Mouse (Mus musculus) heart, embryonic 13.5 days (tissue): Measurements from ENCODE around the gene 4930402H24Rik. TPM values are rescaled to one million over a fixed set of nuclear protein-coding genes. Genes with fewer than 3 reads are reported as not detected.

ENCODE experiments used
- ATAC-seq: fragments of 200-750 bp; cut with Nextera tagmentation; 2 replicates; pipeline ENCODE4 v1.8.0; 2017; ENCODE audit warnings: moderate TSS enrichment; ENCODE audit not compliant: insufficient number of reproducible peaks, low FRiP score, low TSS enrichment; ENCODE audit errors: extremely low read depth
- H3K27ac ChIP-seq: fragments of 300-500 bp; sonication (generic); replicated peaks from 2 replicates; pipeline ENCODE4 v1.5.1; 2015; ENCODE audit warnings: moderate library complexity, mild to moderate bottlenecking, inconsistent platforms
- H3K27me3 ChIP-seq: fragments of 300-500 bp; sonication (generic); replicated peaks from 2 replicates; pipeline ENCODE4 v1.6.1; 2015; ENCODE audit warnings: mild to moderate bottlenecking, inconsistent platforms
- H3K36me3 ChIP-seq: fragments of 300-500 bp; sonication (generic); 2 replicates; pipeline ENCODE4 v1.6.1; 2015; ENCODE audit warnings: mild to moderate bottlenecking, inconsistent platforms
- H3K4me1 ChIP-seq: fragments of 300-500 bp; sonication (generic); 2 replicates; pipeline ENCODE4 v1.6.1; 2015; ENCODE audit warnings: inconsistent platforms
- H3K4me2 ChIP-seq: fragments of 300-500 bp; sonication (generic); 2 replicates; pipeline ENCODE4 v1.6.1; 2015; ENCODE audit warnings: inconsistent platforms, mild to moderate bottlenecking, moderate library complexity
- H3K4me3 ChIP-seq: fragments of 300-500 bp; sonication (generic); 2 replicates; pipeline ENCODE4 v1.5.1; 2015; ENCODE audit warnings: moderate library complexity, mild to moderate bottlenecking, inconsistent platforms
- H3K9ac ChIP-seq: fragments of 300-500 bp; sonication (generic); 2 replicates; pipeline ENCODE4 v1.6.1; 2015; ENCODE audit warnings: inconsistent platforms, mild to moderate bottlenecking, moderate library complexity
- H3K9me3 ChIP-seq: fragments of 300-500 bp; sonication (generic); 2 replicates; pipeline ENCODE4 v1.6.1; 2016; ENCODE audit warnings: inconsistent platforms
- WGBS: fragments of 180-500 bp; shearing (Covaris S2); methylation state at CpG from one replicate; pipeline ENCODE4 v1.1.7; 2015; ENCODE audit warnings: mixed read lengths; 5-methylcytosine and 5-hydroxymethylcytosine counted together
- polyA plus RNA-seq: library from polyadenylated mRNA; unstranded; fragments of >200 nt; fragmentation: Nextera tagmentation; extraction: Ambion mirVana; gene quantifications from 2 replicates; pipeline ENCODE4 v1.2.1, GENCODE M21; 2015

Gene 4930402H24Rik
- polyA plus RNA-seq: 44.5 and 46.0 TPM in 2 replicates

DNA sequence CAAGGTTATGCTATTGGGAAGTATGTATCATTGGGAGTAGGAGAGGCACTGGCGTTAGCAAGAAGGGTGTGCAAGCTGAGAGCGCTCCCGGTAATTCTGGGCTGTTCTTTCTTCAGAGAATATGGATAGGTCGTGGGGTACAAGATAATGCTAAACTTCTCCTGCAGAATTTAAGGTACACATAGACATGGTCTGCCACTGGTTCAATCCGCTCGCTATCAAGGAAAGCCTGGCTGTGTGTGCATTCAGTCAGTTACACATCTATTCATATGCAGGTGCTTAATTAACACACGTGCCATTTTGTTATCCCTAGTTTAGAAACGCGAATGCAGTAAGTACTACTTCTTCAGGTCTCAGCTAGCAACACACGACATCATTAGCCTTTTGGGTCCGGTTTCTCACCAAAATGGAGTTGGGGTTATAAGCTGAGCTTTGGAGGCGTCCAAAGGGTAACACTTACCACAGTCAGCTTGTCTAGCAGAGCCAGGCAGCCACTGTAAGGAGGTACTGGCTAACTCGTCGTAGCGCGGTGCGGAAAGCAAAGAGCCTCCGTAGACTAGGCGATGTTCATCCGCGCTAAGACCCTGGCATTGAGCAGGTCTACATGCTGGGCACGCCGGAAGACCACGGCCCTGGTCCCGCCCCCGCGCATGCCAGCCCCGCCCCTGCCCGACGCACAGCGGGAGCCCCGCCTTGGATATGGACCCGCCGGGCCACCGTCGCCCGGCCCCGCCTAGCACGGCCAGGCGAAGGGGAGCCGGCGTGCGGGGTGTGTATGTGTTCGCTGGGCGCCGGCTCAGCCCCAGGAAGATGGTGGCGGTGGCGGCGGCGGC is at the start of gene 4930402H24Rik, which contains the start of gene Atrn:
Gene 4930402H24Rik (minus strand): TSS at position 656 of the 833 bp plus-strand sequence.
Gene Atrn (plus strand): TSS at position 745 of the 833 bp plus-strand sequence.
- Histone ChIP-seq H3K4me1 (peaks cover 25% of the 10 kb centered on the region), H3K9ac (peak within 1 kb of the TSS; percentile 97), H3K27ac (peak within 1 kb of the TSS; percentile 80), H3K4me2 (peak within 1 kb of the TSS; percentile 93), H3K27me3 (no peaks in the 10 kb centered on the region), H3K4me3 (peak within 1 kb of the TSS; percentile 99), H3K9me3 (no peaks in the 10 kb centered on the region), H3K36me3 (no peaks in the 10 kb centered on the region)
- WGBS: 4% methylated on average over 46 of the region's 50 CpGs
- ATAC-seq: peak; percentile 97

DNA sequence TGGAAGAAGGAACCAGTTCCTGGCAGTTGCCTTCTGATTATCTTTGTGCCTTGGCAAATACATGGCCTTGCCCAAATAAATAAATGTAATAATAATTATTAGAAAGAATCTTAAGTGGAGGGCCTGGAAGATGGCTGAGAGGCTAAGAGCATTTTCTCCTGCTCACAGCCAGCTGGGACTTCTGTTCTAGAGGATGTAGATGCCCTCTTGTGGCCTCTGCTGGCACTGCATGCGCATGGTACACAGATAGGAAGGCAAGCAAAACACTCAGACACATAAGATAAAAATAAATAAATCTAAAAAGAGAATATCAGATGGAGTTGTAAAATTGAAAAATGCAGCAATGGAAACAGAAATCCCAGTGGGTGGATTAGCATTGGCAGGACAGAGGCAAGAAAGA is 44.3 kb upstream of the 4930402H24Rik start:
- H3K9ac ChIP-seq: no peak overlapping the region
- 6% methylated on average over 1 of the region's 1 CpGs for WGBS
- no peaks in the 10 kb centered on the region for H3K27me3 ChIP-seq

DNA sequence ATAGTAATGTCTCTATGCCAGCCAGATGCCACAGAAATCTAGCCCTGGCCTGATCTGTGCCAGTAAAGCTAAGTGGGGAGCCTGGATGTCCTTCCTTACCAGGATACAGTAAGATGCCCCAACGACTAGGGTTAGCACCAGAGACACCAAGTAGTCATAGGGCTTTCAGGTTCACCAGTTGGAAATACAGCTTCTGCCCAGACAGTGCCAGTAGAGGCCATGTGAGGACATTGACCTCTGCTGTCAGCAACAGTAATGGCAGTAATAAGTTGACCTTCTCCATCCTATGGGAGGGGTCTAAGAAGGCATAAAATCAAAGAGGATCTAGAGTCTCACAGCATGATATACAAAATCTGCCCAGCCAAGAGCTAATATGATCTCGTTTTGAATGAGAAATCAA is 43.6 kb upstream of the 4930402H24Rik start:
- 70% methylated on average over 2 of the region's 2 CpGs for WGBS
- Histone ChIP-seq H3K27me3 (no peaks in the 10 kb centered on the region), H3K27ac (no peak overlapping the region; the same call in 1 of the 2 replicates), H3K36me3 (0 out of 2 replicates have a peak, but pooled peaks cover 9% of the 10 kb centered on the region), H3K4me3 (no peak overlapping the region), H3K9ac (no peak overlapping the region), H3K4me2 (no peak overlapping the region), H3K9me3 (no peaks in the 10 kb centered on the region), H3K4me1 (peaks cover 7% of the 10 kb centered on the region; the same call in 1 of the 2 replicates)
- ATAC-seq: no peak

More for the DNA sequence above, 44.3 kb upstream of the 4930402H24Rik start:
- no peak overlapping the region for H3K4me3 ChIP-seq
- H3K4me2 ChIP-seq: no peak overlapping the region
- no peak overlapping the region for H3K27ac ChIP-seq
- no peaks in the 10 kb centered on the region for H3K9me3 ChIP-seq
- no peak for ATAC-seq
- peaks cover 7% of the 10 kb centered on the region; the same call in 1 of the 2 replicates for H3K4me1 ChIP-seq
- H3K36me3 ChIP-seq: 0 out of 2 replicates have a peak, but pooled peaks cover 11% of the 10 kb centered on the region

DNA sequence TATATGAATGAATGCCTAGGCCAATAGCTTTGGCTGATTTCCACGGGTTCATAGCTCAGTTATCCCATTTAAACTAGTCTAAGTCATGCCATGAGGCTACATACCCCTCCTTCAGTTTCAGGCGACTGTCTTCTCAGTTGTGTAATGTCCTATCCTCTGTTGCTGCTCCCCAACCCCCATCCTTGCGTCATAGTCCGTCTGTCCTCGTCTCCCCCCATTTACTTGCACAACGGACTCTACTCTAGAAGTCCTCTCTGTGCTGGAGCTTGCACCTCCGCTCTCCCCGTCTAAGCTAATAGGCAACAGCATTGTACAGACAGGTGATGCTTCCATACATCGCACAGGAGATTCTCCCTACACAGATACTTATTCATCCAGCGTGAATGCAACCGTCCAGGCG is 26.7 kb upstream of the 4930402H24Rik start:
- no peaks in the 10 kb centered on the region for H3K4me1 ChIP-seq
- H3K9ac ChIP-seq: no peak overlapping the region
- H3K4me2 ChIP-seq: no peak overlapping the region
- no peak overlapping the region for H3K27ac ChIP-seq
- no peak for ATAC-seq
- no peaks in the 10 kb centered on the region for H3K9me3 ChIP-seq
- WGBS: 90% methylated on average over 12 of the region's 12 CpGs
- peaks cover 7% of the 10 kb centered on the region for H3K36me3 ChIP-seq
- no peaks in the 10 kb centered on the region for H3K27me3 ChIP-seq
- H3K4me3 ChIP-seq: no peak overlapping the region

DNA sequence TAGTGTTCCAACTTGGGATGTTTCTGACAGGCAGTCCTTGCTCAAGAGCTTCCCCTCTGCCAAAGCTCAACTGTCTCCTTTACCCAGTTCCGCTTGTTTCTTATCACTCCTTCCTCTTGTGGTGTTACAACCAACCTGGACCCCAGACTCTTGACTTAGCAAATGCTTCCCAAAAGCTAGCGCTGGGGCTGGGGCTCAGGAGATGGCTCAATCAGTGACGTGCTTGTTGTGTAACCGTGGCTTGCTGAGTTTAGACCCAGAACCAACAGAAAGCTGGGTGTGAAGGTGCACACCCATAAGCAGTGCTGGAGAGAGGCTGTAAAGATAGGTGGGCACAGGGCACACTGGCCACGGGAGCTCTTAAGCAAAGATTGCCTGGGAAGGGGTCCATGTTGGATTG is 23.8 kb upstream of the 4930402H24Rik start:
- H3K9ac ChIP-seq: no peak overlapping the region
- H3K27me3 ChIP-seq: no peaks in the 10 kb centered on the region
- ATAC-seq: no peak
- peaks cover 4% of the 10 kb centered on the region; the same call in 1 of the 2 replicates for H3K36me3 ChIP-seq
- 75% methylated on average over 5 of the region's 5 CpGs for WGBS
- H3K4me1 ChIP-seq: no peaks in the 10 kb centered on the region
- no peak overlapping the region for H3K4me3 ChIP-seq
- no peak overlapping the region for H3K4me2 ChIP-seq
- H3K27ac ChIP-seq: no peak overlapping the region
- H3K9me3 ChIP-seq: no peaks in the 10 kb centered on the region

DNA sequence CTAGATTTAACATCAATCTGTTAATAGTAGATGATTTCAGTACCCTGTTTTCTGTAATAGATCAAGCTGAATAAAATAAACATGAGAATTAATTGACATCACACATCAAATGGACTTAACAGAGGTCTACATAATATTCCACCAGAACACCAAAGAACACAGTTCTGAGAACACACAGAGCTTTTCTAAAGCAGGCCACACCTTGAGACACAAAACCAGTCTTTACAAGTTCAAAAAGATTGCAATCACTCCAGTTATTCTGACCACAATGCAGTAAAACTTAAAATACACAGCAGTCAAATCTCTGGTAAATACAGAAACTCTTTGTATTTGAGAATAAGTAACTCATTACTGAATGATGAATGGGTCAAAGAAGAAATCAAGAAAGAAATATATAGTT is 22.3 kb upstream of the 4930402H24Rik start:
- no peaks in the 10 kb centered on the region for H3K27me3 ChIP-seq
- peaks cover 2% of the 10 kb centered on the region; the same call in 1 of the 2 replicates for H3K36me3 ChIP-seq
- H3K27ac ChIP-seq: no peak overlapping the region
- H3K4me2 ChIP-seq: no peak overlapping the region
- no peak overlapping the region for H3K4me3 ChIP-seq
- H3K9ac ChIP-seq: no peak overlapping the region
- no peaks in the 10 kb centered on the region for H3K9me3 ChIP-seq
- ATAC-seq: no peak
- H3K4me1 ChIP-seq: no peaks in the 10 kb centered on the region

DNA sequence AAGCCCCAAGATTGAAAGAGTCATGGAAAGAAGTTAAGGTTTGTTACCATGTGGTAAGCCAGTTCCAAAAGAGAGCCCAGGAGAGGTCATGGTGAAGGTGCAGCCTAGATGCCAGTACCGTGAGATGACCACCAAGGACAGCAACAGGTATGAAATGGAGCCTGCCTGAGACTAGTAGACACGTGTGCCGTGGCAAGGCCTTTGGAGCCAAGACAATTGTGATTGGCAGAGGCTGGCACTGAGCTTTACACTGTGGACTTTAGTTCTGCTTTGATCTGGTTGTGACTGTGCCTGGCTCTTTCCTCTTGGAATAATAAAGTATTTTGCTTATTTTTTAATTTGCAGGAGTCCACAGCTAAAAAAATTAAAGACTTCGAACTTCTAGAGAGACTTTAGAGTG is 21.8 kb upstream of the 4930402H24Rik start:
- Histone ChIP-seq H3K9ac (no peak overlapping the region), H3K36me3 (no peaks in the 10 kb centered on the region), H3K4me2 (no peak overlapping the region), H3K9me3 (no peaks in the 10 kb centered on the region), H3K27me3 (no peaks in the 10 kb centered on the region), H3K27ac (no peak overlapping the region), H3K4me3 (no peak overlapping the region), H3K4me1 (no peaks in the 10 kb centered on the region)
- ATAC-seq: no peak
- 86% methylated on average over 4 of the region's 4 CpGs for WGBS

DNA sequence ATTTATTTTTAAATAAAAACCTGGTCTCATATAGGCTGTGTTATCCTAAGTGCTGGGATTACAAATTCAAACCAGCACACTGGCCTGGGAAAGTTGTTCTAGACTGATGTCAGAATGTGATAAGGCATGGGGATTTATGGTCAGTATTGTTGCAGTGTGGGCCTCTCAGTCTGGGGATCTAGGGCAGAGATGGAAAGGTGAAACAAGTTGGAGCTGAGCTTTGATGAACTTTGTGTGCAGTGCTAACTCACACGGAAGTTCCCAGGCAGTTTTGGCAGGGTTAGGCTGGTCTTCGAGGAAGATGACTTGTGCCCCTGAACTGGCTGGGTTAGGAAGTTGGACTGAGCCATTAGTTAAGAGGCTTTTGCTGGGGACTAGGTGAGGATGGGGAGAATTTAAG is 18.7 kb upstream of the 4930402H24Rik start:
- Histone ChIP-seq H3K4me1 (no peaks in the 10 kb centered on the region), H3K9me3 (no peaks in the 10 kb centered on the region), H3K27ac (no peak overlapping the region), H3K4me3 (no peak overlapping the region), H3K27me3 (no peaks in the 10 kb centered on the region), H3K9ac (no peak overlapping the region), H3K36me3 (no peaks in the 10 kb centered on the region), H3K4me2 (no peak overlapping the region)
- 75% methylated on average over 2 of the region's 2 CpGs for WGBS
- no peak for ATAC-seq

DNA sequence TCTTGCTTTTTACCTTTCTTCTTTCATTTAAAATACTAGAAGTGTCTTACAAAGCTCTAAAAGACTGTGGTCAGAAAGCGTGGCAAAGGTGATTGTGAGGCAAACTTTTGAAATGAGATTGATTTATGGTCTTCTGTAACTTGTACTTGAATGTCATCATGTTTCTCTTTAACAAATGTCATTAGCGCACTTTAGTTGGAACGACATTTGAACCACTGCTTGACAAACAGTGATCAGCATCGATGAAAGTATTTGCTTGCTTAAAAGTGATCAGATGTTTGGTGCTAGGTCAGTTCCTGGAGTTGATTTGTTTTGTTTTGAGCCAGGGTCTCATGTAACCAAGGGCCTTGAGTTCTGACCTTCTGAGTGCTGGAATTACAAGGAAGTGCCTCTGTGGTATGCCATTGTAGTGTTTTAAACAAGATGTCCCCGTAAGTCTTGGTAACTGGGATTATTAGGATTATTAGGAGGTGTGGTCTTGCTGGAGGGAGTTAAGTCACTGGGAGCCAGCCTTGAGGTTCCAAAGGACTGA is 12.9 kb upstream of the 4930402H24Rik start:
- Histone ChIP-seq H3K4me2 (no peak overlapping the region), H3K36me3 (no peaks in the 10 kb centered on the region), H3K4me1 (peaks cover 11% of the 10 kb centered on the region), H3K27ac (no peak overlapping the region), H3K9me3 (no peaks in the 10 kb centered on the region), H3K27me3 (no peaks in the 10 kb centered on the region), H3K4me3 (no peak overlapping the region), H3K9ac (no peak overlapping the region)
- 80% methylated on average over 5 of the region's 5 CpGs for WGBS
- no peak for ATAC-seq

DNA sequence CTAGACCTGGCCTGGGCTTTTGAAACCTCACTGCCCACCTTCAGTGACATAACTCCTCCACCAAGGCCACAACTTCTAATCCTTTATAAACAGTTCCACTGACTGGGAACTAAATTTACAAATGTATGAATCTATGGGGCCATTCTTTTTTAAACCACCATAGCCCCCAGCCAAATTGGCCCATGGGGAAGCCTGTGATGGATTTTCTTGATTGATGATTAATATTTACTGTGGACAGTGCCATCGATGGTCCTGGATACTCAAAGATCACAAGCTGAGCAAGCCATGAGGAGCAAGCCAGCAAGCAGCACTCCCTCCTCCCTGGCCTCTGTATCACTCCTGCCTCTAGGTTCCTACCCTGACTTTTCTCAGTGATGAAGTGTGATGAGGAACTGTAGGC is 11.5 kb upstream of the 4930402H24Rik start:
- Histone ChIP-seq H3K4me1 (peaks cover 16% of the 10 kb centered on the region), H3K4me2 (no peak overlapping the region), H3K4me3 (no peak overlapping the region), H3K27me3 (no peaks in the 10 kb centered on the region), H3K9me3 (no peaks in the 10 kb centered on the region), H3K9ac (no peak overlapping the region), H3K27ac (no peak overlapping the region), H3K36me3 (no peaks in the 10 kb centered on the region)
- WGBS: 83% methylated on average over 1 of the region's 1 CpGs
- no peak for ATAC-seq

DNA sequence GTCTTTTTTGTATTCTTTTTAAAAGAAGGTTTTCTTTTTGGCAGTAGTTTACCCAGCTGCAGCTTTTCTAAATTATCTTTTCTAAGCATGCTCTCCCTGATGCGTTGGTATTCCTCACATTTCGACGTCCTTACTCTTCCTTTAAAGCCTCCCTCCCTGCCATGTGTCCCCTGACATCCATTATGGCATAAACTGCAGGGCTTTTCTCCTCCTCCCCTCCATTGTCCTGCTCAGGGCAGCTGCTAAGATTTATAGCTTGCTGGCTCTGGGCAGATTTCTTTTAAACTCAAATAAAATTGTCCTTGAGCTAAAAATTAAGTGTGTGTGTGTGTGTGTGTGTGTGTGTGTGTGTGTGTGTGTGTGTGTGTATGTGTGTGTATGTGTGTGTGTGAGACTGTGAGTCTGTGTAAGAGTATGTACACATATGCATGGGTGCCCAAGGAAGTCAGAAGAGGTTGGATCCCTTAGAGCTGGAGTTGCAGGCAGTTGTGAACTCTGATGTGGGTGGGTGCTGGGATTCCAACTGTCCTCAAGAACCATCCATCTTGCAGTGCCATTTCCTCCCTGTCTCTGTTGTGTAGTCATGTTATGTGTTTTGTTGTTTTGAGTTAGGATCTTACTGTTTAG is 10.4 kb upstream of the 4930402H24Rik start:
- Histone ChIP-seq H3K4me2 (no peak overlapping the region), H3K4me1 (peaks cover 23% of the 10 kb centered on the region), H3K27me3 (no peaks in the 10 kb centered on the region), H3K9ac (no peak overlapping the region), H3K4me3 (no peak overlapping the region), H3K36me3 (no peaks in the 10 kb centered on the region), H3K9me3 (no peaks in the 10 kb centered on the region), H3K27ac (no peak overlapping the region)
- 68% methylated on average over 3 of the region's 3 CpGs for WGBS
- ATAC-seq: no peak
